Mouse (Mus musculus) kidney, postnatal 4 days (tissue): Measurements from ENCODE around the gene Naaladl1.

Experiments used
- DNase-seq, 2 experiments: peaks; one replicate each; pipeline ENCODE4 v3.0.0; 2021; ENCODE audit warnings: mixed read lengths in 2 of 2

The Naaladl1 gene

DNA sequence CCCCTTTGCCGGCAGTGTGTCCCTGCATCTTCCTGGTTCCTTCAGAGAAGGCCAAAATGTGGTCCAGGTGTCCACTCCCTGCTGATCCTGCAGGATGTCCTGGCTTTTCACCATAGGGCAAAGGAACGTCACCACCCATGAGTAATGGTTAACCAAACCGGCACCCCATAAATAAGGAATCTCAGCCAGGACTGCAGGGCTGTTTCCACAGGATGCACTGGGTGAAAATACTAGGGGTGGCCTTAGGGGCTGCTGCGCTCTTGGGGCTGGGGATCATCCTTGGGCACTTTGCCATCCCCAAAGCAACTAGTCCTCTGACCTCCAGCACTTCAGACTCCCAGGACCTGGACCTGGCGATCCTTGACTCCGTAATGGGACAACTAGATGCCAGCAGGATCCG is at the start of gene Naaladl1:
TSS of gene Naaladl1 (plus strand) at position 197 of the 400 bp plus-strand sequence.
- DNase-seq, result no peak

DNA sequence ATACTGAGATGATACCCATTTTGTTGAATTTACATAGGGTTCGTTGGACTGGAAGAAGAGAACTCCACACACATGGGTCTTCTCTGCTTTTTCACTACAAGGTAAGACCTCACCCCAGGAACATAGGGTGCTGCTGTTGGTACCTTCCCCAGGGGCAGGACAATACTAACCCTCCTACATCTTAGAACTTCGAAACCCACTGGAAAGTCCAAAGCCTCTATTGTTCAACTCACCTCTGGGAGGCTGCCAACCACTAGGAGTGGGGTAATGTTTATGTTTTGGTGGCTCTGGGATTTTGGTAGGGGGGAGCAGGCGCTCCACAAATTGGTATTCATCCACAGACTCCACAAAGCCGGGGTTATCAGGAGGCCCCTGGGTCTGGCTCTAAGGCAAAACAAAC is 48.9 kb upstream of the Naaladl1 start:
- no peak for DNase-seq

- DNase-seq, result peak; percentile 100
Observed at GRCm38 (mm10) chr19:6057313-6058096, 48.1 kb upstream of the Naaladl1 start, which contains the start of the genes Mrpl49 and Fau. Gene Mrpl49, minus strand, starts transcription at chr19:6057785. Gene Fau, plus strand, starts transcription at chr19:6057844.

DNA sequence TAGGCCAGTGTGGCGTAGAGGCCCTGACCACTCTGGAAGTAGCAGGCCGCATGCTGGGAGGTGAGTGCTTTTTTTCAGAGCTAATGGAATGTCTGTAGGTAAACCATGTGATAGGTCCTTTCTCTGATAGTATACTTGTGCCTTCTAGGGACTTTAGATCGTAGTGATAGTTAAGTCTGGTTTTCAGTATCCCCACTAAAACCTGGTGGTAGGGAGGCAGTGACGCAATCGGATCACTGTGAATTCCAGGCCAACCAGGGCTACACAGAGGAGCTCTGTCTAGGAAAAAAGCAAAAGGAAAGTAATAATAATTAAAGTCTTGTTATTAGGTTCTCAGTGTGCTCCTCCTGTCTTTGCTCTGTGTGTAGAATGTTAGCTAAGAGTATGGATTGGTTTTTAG is 47.1 kb upstream of the Naaladl1 start:
- no peak for DNase-seq

DNA sequence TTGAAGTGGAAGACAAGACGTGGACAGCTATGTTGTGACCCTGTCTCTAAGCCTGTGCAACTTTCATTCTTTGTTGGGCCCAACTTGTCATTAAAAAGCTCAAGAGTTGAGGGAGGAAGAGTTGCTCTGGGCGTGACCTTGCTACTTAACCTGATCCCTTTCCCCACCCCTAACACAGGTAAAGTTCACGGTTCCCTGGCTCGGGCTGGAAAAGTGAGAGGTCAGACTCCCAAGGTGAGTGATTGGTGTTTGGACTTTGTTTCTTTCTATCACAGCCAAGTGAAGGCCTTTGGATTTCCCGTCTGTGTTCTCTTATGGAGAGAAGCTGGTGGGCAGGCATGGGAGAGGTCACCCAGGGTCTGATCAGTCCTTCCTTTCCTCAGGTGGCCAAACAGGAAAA is 46.6 kb upstream of the Naaladl1 start:
- DNase-seq, result no peak

DNA sequence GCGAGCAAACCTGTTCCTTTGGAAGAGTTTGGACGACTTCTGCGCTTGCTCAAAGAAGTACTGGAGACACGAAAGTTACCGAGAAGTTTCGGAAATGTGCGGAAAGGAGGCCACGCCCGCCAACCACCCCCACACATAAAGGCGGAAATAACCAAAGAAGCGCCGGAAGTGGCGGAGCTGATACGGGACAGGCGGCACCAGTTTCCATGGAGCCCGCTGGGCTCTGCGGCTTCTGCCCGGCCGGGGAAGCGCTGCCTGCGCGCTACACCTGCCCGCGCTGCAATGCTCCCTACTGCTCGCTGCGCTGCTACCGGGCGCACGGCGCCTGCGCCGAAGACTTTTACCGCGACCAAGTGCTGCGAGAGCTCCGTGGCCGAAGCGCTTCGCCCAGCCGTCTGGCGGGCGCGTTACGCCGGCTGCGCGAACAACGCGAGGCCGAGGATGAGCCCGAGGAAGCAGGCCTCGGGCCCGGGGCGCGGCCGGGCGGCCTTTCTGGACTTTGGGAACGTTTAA is 44.5 kb upstream of the Naaladl1 start, which contains the start of gene Znhit2:
TSS of gene Znhit2 (plus strand) at position 172 of the 513 bp plus-strand sequence.
- DNase-seq, result peak; percentile 94 to 96

DNA sequence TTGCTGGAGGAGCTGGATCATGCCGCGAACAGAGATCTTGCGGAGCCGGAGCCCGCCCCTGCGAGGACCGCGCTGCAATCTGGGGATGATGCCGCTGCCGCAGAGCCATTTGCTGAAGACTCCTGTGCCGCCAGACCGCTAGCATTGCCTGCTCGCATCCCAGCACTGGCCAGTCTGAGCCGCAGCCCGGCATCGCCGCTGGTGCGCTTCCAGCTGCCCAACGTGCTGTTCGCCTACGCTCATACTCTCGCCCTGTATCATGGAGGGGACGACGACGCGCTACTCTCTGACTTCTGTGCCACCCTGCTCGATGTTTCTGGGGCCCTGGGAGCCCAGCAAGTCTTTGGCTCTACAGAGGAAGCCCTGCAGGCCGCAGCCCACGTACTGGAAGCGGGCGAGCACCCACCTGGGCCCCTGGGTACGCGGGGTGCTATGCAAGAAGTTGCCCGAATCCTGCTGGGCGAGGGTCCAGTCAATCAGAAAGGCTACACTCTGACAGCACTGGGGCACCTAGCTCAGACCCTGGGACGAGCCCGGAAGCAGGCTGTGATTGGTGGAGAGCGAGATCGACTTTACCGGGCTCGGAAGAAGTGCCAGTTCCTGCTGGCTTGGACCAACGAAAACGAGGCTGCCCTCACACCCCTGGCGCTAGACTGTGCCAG is 43.8 kb upstream of the Naaladl1 start:
- DNase-seq, result peak; percentile 65 to 80

GRCm38 (mm10) chr19:6062418-6062817 is 43.2 kb upstream of the Naaladl1 start:
- DNase-seq, result no peak

- DNase-seq, result no peak
Observed at GRCm38 (mm10) chr19:6063081-6063480, 42.5 kb upstream of the Naaladl1 start.

DNA sequence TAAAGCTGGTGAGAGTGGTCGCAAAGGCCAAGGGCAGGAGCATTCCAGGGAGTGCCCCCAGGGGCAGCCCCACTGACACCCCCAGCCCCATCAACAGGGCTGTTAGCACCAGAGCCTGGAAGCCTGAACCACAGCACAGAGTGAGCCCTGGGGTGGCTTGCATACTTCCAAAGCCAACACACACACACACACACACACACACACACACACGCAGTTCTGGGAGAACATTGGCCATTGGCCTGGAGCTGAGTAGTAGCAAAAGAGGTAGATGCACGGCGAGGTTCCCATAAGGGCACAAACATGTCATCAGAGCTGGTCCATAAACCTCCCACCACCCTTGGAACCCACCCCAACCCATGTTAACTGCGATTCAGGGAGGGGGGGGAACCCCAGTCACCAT is 39.0 kb upstream of the Naaladl1 start:
- DNase-seq, result peak; percentile 32 to 49

- peak; percentile 89 to 94 for DNase-seq
Observed at GRCm38 (mm10) chr19:6067011-6067723, 38.4 kb upstream of the Naaladl1 start.

DNA sequence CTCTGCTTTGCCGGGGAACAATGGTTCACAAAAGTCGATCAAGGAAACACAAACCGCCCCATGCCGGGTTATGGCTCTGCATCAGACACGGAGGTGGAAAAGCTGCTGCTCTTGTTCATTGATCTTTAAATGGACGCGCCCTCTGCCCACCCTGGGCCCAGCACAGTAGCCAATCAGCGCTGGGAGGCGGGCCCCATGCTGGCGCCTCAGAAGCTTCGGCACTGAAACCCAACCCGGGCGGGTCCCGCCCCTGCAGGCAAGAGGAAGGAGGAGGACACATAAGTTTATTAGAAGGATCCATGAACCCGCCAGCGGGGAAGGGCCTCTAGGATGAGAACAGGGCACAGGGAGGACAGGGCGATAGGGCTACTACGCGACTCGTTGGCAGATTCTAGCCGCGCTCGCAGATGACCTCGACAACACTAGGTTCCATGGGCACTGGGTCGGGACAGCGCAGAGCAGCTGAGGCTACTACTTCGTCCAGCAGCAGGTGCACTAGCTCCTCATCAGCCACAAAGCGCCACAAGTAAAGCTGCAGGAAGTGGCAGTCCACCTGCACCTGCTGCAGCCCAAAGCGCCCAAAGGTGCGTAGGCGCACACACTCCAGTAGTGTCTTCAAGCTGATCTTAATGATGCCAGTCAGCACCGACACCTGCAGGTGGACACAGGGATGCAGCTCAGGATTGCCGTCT is 37.7 kb upstream of the Naaladl1 start, which contains the start of gene Tm7sf2:
TSS of gene Tm7sf2 (minus strand) at position 650 of the 692 bp plus-strand sequence.
- peak; percentile 94 to 96 for DNase-seq

DNA sequence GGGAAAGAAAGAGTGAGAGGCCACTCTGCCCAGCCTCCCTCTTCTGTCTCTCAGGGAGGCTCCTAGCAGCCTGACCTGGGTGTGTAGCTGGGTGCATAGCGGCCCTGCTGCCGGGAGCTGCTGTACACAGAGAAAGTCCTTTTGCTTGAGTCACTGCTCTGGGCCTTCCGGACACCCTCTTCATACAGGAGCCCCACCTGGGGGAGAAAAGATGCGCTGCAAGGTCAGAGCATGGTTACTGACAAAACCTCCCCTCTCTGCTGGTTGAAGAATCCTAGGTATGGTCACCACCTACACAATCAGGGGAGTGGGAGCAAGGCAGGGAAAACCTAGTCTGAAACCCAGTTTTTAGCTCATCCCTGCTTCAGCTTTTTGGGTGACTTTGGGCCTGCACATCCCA is 36.6 kb upstream of the Naaladl1 start:
- DNase-seq, result peak in 1 of 2 experiments; percentile 48

GRCm38 (mm10) chr19:6069851-6070250 is 35.7 kb upstream of the Naaladl1 start:
- no peak for DNase-seq

- DNase-seq, result no peak
Observed at GRCm38 (mm10) chr19:6070571-6071250, 34.9 kb upstream of the Naaladl1 start.

GRCm38 (mm10) chr19:6071261-6071660 is 34.3 kb upstream of the Naaladl1 start:
- DNase-seq, result no peak

- DNase-seq, result no peak
Observed at GRCm38 (mm10) chr19:6073889-6074288, 31.7 kb upstream of the Naaladl1 start.

GRCm38 (mm10) chr19:6076564-6077393 is 28.8 kb upstream of the Naaladl1 start, which contains the start of gene Vps51:
Gene Vps51, minus strand, starts transcription at chr19:6077231.
- DNase-seq, result peak; percentile 89 to 91

DNA sequence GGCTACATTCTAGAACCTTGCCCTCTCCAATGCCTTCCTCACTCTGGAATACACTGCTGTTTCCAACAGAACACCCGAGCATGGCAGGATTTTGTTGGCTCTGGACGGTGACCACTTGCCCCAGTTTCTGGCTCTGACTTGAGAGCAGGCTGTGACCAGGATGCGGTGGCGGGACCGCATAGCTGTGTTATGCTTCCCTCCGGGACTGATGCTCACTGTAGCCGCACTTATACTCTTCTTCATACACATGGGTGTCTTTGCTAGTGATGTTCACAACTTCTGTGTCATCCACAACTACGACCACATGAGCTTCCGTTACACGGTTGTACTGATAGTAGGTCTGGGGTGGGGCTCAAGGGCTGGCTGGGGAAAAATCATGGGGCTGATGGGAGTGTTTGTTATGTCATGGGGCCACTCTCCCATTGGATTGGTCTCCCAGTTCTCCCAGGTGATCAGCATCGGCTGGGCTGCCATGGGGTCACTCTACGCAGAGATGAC is 25.6 kb upstream of the Naaladl1 start, which contains the start of gene Tmem262:
TSS of gene Tmem262 (plus strand) at position 51 of the 498 bp plus-strand sequence.
- DNase-seq, result no peak

- no peak for DNase-seq
Observed at GRCm38 (mm10) chr19:6082156-6082555, 23.4 kb upstream of the Naaladl1 start, which contains the start of gene Gm28374. Gene Gm28374, minus strand, starts transcription at chr19:6082256.
